In genomic region chr11:73108195-73108897, GRCm38 (mm10) we compare ENCODE assay signal across 14 mouse cellular contexts. TPM values are rescaled to one million over a fixed set of nuclear protein-coding genes. Genes with fewer than 3 reads are reported as not detected.
A peak's percentile ranks its signal among the peaks of the same experiment; 100 is the strongest.
DNase-seq lines count a peak whose midpoint lies in the region; ATAC-seq and TF ChIP-seq lines count a peak whose summit lies in the region.
"Had no signal": no experiment of that assay in that cellular context is flagged by ENCODE, and none has a peak within 500 bp of the region (broad histone marks: within the 10 kb centered on the region; RNA-seq: fewer than 3 reads in every experiment).

No protein-coding gene starts in this region.

- no peak for DNase-seq in left cerebral cortex, adult 2 months (ENCODE audit: extremely low spot score in 1 of 2, low spot score in 2 of 2)
- DNase-seq in left cerebral cortex, postnatal 10 days (ENCODE audit: extremely low spot score in 1 of 2, low spot score in 2 of 2): no peak
- peak; percentile 94 for DNase-seq in adipocyte (ENCODE audit: low spot score)
- DNase-seq in thymus, postnatal 25 days: peak; percentile 70
- DNase-seq in spleen, postnatal 10 days (ENCODE audit: low spot score in 2 of 2): no peak
- DNase-seq in kidney, postnatal 10 days: no peak
- DNase-seq: adrenal gland, adult 8-10 months; cerebellum, adult 2 months; gastrocnemius, postnatal 14 days; kidney, postnatal 4 days; left cerebral cortex, postnatal 4 days; retina, postnatal 1 day had no signal

- H3K9me3 ChIP-seq in liver, embryonic 12.5 days (replicated peaks): no peaks in the 10 kb centered on the region

- 44% methylated on average over 5 of the region's 5 CpGs for WGBS in liver, embryonic 12.5 days (ENCODE audit: insufficient replicate concordance)

- no peak for TF ChIP-seq CTCF in left cerebral cortex, adult 2 months (IDR thresholded peaks at IDR 0.05)

- H3K27me3 ChIP-seq in liver, embryonic 12.5 days (replicated peaks): 0 out of 2 replicates have a peak, but pooled peaks cover 5% of the 10 kb centered on the region

- no peak overlapping the region for H3K4me2 ChIP-seq in liver, embryonic 12.5 days

- H3K9ac ChIP-seq in liver, embryonic 12.5 days: no peak overlapping the region

- intact Hi-C loops in left cerebral cortex, adult 2 months (cut with DNase I): no loop called here
- intact Hi-C loops in left cerebral cortex, postnatal 10 days (cut with DNase I): no loop called here

- H3K4me3 ChIP-seq in left cerebral cortex, adult 2 months: no peak overlapping the region
- no peak overlapping the region for H3K4me3 ChIP-seq in liver, embryonic 12.5 days

- H3K36me3 ChIP-seq in liver, embryonic 12.5 days: no peaks in the 10 kb centered on the region

- peaks cover 24% of the 10 kb centered on the region for H3K4me1 ChIP-seq in liver, embryonic 12.5 days

- ATAC-seq in liver, embryonic 12.5 days: 0 out of 2 replicates have a peak, but pooled peaks have one; percentile 19

- H3K27ac ChIP-seq in left cerebral cortex, adult 2 months: 0 out of 2 replicates have a peak overlapping the region, but pooled peaks have one; percentile 9
- peak overlapping the region; percentile 21; the same call in 1 of the 2 replicates for H3K27ac ChIP-seq in liver, embryonic 12.5 days
- H3K27ac ChIP-seq: macrophage had no signal

RNA-seq across cellular contexts. Expression of gene Itgae, which starts 18.0 kb away (rescaled TPM):
- not detected for total RNA-seq in left cerebral cortex, adult 2 months (2021)
- total RNA-seq in left cerebral cortex, postnatal 10 days (2021): under 1 TPM; 0.19 to 0.22 TPM
- polyA plus RNA-seq in liver, embryonic 12.5 days (2016; fragmentation: Nextera tagmentation; extraction: Ambion mirVana): 0.14 and 0.19 TPM in 2 replicates
- total RNA-seq: left cerebral cortex, postnatal 4 days had no signal

RNA-seq across cellular contexts. Expression of gene Haspin, which starts 29.7 kb away (rescaled TPM):
- total RNA-seq in left cerebral cortex, adult 2 months (2021): under 1 TPM in 1 of 2 experiments, not detected in 1; 0.19 TPM
- under 1 TPM; 0.75 to 0.92 TPM for total RNA-seq in left cerebral cortex, postnatal 10 days (2021)
- 18.4 and 18.5 TPM in 2 replicates for polyA plus RNA-seq in liver, embryonic 12.5 days (2016; fragmentation: Nextera tagmentation; extraction: Ambion mirVana)

RNA-seq across cellular contexts. Expression of gene P2rx5, which starts 51.9 kb away (rescaled TPM):
- 1 to 10 TPM in 1 of 2 experiments, under 1 TPM in 1; 0.70 to 1.1 TPM for total RNA-seq in left cerebral cortex, adult 2 months (2021)
- total RNA-seq in left cerebral cortex, postnatal 10 days (2021): under 1 TPM; 0.32 to 0.54 TPM
- polyA plus RNA-seq in liver, embryonic 12.5 days (2016; fragmentation: Nextera tagmentation; extraction: Ambion mirVana): 0.32 and 0.54 TPM in 2 replicates

Comparison
In these comparisons a context has a peak if more than half of its experiments do, and no peak if none do; other contexts are left out.
1. DNase-seq: peak in adipocyte (single experiment) and thymus, postnatal 25 days (single experiment); none in left cerebral cortex, adult 2 months (0 of 2), left cerebral cortex, postnatal 10 days (0 of 2), spleen, postnatal 10 days (0 of 2) and kidney, postnatal 10 days (single experiment).